Mouse (Mus musculus): ENCODE results near the gene Zfp990. TPM values are rescaled to one million over a fixed set of nuclear protein-coding genes. Genes with fewer than 3 reads are reported as not detected.
A peak's percentile ranks its signal among the peaks of the same experiment; 100 is the strongest.
"Not testable (repeated sequence)": the region's sequence is repeated elsewhere in the genome, so short reads cannot be mapped to it uniquely, and the experiment has no call there.

Zfp990 gene
- total RNA-seq (2015) (0.25 TPM in 1 of 2 replicates, not detected in the other), total RNA-seq (2017) (not detected in 2 replicates)

DNA sequence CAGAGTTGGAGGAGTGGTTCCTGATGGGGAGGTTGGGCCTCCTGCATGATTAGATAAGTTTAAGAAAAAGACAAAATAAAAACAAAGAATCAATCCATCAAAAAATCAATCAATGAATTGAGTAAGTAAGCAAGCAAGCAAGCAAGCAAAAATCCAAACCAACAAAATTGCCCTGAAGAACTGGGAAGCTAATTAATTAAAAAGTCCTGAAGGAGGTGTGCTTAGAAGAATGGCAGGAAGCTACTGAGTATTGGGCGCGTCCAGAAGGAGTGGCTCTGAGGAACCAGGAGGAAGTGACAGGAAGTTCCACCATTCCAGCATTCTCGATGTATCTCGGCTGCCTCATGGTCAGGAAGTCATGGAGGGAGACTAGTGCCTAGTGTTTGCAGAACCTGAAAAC, at the start of gene Zfp990:
Zfp990 (plus strand) TSS at position 301 of the 400 bp plus-strand sequence.
- not testable (repeated sequence) for ATAC-seq (ENCODE audit: poor library complexity, severe bottlenecking)

DNA sequence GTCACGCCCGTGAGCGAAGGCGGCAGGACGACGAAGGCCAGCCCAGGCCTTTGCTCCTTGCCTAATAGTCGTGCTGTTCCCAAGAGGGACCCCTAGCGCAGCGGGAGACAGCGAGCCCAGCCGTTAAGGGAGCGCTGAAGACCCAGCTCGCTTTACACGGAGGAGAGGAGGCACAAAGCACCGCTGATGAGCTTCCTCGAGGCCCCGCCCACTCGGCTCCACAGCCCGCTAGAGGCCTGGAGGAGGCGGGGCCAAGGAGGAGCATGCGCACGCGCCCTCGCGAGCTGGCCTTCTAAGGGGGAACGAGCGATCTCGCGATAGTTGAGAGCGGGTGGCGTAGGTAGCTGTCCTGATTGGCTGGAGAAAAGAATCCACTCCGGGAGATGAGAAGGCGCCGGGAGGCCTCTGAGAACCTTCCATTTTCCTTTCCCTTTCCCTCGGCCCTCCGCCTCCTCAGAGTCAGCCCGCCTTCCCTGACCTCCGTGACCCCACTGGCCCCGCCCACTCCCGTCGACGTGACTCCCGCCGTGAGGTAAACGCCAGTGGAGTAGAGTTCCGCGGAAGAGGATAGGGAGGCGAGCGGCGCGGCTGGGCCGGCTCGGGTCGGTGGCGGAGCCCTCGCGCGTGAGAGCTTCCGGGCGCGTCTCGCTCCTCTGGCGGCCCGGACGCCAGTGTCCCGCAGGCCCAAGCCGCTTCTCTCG, 46.9 kb upstream of the Zfp990 start:
- peak; percentile 54 for ATAC-seq (ENCODE audit: poor library complexity, severe bottlenecking)

DNA sequence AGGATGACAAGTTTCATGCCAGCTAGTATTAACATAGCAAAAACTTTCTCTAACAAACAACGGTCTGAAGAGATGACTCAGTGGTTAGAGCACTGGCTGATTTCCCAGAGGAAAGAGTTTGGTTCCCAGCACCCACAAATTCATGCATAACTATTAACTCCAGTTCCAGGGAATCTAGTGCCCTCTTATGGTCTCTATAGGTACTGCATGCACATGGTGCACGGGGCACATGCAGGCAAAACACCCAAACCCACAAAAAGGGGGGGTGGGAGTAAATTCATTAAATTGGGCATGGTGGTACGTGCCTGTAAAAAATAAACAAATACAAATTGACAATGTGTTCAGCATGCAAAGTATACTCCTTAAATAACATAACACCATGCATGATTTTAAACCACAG, 32.4 kb upstream of the Zfp990 start:
- ATAC-seq (ENCODE audit: poor library complexity, severe bottlenecking): no peak

DNA sequence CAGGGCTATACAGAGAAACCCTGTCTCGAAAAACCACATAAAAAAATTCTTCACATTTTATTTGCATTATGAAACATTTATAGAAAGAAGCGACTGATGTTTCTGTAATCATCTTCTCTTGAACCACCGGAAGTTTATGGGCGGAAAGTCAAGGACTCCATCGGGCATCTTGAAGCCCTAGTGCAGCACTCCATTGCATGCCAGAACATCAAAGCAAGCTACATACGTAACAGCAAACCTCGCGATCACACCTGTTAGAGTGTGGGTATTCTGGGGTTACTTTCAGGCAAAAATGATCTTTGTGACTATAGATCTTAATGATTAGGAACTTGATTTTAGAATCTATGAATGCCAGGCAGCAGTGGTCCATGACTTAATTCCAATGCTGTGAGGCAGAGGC, 29.9 kb upstream of the Zfp990 start:
- ATAC-seq (ENCODE audit: poor library complexity, severe bottlenecking): not testable (repeated sequence)

DNA sequence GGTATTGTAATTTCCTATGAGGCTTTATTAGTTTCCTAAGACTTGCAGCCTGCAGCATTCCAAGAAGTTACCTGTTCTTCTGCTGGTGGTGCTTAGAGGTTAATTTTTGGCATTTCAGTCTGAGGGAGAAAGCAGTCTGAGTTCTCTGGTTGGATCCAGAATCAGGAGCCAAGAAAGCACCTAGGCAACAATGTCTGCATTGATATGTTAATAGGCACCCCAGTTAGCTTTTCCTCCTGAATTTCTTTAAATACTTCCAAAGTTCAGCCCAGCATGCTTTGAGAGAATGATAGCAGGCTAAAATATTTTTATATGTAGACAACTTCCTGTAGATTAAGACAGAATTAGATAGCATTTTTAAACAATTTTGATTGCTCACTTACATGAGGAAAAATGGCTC, 21.2 kb upstream of the Zfp990 start:
- no peak for ATAC-seq (ENCODE audit: poor library complexity, severe bottlenecking)

DNA sequence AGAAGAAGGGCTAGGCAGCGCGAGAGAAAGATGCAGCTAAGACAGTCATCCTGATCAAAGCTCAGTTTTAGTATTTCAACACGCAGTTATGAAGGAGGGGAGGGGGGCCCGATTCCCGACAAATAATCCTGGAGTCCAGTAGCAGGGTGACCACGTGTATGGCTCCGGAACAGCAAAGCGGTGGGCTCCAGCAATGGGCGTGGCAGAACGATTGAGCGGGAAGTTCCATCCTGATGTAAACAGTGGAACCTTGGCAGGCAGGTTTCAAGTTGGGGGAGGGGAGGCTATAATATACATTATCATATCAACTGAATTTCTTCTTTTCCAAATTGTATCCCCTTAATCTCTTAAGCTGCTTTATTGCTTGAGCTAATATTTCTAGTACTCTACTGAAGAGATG, 18.4 kb upstream of the Zfp990 start:
- no peak for ATAC-seq (ENCODE audit: poor library complexity, severe bottlenecking)

DNA sequence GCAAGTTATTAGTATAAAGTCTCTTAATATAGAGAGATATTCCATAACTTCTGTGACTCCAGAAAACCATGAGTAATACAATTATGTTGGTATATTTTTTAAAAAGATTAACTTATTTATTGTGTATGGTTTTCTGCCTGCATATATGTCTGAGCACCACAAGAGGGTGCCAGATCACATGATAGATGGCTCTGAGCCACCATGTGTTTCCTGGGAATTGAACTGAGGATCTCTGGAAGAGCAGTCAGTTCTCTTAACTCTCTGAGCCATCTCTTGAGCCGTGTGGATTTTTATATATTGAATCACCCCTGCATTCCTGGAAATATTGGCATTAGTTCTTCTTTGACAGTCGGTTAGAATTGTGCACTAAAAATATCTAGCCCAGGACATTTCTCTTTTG, 17.2 kb upstream of the Zfp990 start:
- ATAC-seq (ENCODE audit: poor library complexity, severe bottlenecking): not testable (repeated sequence)

DNA sequence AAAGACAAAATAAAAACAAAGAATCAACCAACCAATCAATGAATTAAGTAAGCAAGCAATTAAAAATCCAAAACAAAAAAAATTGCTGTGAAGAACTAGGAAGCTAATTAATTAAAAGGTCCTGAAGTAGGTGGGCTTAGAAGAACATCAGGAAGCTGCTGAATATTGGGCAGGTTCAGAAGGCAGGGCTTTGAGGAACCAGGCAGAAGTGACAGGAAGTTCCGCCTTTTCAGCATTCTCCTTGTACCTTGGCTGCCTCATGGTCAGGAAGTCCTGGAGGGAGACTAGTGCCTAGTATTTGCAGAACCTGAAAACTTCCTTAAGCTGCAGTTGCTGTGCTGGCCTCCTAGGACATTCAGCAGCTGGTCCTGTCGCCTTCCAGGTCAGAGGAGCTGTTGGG, 4.1 kb downstream of the Zfp990 start:
- not testable (repeated sequence) for ATAC-seq (ENCODE audit: poor library complexity, severe bottlenecking)

DNA sequence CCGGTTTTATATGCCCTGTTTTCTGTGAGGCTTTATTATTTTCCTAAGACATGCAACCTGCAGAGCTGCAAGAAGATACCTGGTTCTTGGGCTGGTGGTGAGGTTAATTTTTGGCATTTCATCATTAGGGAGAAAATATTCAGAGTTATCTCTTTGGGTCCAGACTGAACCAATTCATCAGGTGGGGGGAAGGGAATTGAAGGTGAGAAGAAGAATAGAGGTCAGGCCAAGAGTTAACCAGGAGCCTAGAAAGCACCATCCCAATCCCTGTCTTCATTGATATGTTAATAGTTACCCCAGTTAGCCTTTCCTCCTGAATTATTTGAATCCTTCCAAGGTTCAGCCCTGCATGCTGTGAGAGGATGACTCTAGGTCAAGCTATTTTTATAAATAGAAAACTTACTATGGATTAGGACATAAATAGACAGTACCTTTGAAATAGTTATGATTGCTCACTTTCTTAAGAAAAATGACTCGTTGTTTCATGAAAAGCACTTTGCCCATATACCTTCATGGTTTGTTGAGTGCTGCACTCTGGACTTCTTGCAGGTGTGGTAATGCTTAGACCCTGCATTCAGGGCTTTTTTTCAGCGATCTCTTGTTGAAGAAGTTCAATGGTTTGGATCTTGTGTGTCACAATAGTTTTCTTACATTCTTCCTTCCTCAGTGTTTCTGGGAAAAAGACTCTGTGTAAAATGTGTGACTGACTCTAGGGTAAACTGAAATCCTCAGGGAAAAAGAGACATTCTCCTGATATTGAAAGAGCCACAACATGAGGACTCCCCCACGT, 5.4 kb downstream of the Zfp990 start:
- ATAC-seq (ENCODE audit: poor library complexity, severe bottlenecking): not testable (repeated sequence)

DNA sequence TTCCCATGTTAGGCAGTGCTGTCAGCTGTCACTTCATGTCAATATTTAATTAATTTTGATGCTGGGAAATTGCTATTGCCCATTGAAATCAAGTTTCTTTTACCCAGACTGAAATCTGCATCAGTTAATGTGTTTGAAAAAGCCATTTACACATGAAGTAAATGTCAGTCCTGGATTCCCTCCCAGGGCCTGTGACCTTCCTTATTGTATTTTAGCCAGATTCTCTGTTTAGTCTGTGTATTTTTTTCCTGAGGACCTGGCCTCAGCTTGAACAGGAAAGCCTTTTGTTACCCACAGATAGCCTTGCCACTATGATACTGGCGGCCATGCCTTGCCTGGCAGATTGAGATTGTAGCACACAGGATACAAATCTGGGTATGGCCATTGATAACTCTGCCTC, 6.8 kb downstream of the Zfp990 start:
- not testable (repeated sequence) for ATAC-seq (ENCODE audit: poor library complexity, severe bottlenecking)

DNA sequence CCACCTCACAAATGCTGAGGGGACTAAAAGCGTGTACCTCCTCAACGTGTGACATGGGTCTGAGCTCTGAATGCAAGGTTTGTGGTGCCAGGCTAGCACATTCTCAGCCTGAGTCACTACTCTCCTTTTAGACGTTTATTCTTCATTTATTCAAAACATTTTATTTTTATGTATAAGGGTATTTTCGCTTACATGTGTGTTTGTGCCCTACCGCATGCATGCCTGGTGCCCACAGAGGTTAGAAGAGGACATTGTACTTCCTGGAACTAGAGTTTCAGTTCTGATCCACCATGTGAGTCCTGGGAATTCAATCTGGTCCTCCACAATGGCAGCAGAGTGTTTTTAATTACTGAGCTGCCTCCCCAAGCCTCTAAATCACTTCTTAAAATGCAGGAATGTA, 33.3 kb downstream of the Zfp990 start:
- not testable (repeated sequence) for ATAC-seq (ENCODE audit: poor library complexity, severe bottlenecking)

DNA sequence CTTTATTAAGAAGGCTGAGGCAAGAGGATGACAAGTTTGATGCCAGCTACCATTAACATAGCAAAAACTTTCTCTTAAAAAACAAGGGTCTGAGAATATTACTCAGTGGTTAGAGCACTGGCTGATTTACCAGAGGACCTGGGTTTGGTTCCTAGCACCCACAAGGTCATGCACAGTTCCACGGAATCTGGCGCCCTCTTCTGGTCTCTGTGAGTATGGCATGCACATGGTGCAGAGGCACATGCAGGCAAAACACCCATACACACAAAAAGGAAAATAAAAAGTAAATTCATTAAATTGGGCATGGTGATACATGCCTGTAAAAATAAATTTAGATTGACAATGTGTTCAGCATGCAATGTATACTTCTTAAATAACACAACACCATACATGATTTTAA, 34.5 kb downstream of the Zfp990 start:
- not testable (repeated sequence) for ATAC-seq (ENCODE audit: poor library complexity, severe bottlenecking)

DNA sequence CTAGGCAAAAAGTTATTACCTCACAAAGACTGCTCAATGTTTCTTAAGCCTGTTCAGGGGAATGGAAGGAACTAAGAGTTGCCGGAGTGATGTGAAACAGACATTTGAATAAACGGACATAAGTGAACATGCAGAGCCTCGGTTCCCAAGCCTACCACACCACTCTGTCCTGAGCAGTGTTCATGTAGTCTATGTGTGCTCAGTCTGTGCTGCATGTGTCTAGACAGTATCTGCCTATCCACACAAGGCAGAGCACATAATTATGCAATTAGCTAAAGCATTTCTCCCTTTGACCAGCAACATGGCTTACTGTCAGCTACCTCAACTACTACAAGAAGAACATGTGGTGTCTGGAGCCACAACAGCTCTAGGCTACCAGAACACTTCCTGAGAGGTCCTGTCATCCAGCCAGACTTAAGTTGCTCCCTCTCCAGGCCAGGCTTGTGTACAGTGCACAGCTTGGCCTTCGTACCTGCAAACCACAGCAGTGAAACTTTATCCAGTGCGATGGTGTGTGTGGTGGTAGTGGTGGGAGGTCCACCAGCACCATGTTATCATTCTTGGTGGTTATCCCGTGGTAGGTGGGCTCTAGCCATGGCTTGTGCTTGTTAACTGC, 35.3 kb downstream of the Zfp990 start:
- peak; percentile 59 for ATAC-seq (ENCODE audit: poor library complexity, severe bottlenecking)

DNA sequence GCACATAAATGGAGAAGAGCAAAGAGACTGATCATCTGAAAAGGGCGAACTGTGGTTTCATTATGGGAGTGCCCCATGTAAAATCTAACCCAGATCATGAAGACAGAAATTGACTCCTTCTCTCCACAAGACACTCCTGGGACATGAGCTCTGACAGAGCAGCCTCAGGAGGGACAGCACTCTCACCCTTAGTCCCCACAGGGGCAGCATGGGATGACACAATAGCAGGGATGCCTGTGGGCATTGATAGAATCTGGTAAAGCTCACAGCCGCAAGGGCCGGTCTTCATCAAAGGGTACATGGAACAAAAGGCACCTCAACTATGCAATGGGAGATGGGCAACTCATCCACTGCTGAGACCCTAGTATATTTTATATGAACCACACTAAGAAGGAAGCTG, 35.9 kb downstream of the Zfp990 start:
- ATAC-seq (ENCODE audit: poor library complexity, severe bottlenecking): peak; percentile 60; the same call in 1 of the 2 replicates

DNA sequence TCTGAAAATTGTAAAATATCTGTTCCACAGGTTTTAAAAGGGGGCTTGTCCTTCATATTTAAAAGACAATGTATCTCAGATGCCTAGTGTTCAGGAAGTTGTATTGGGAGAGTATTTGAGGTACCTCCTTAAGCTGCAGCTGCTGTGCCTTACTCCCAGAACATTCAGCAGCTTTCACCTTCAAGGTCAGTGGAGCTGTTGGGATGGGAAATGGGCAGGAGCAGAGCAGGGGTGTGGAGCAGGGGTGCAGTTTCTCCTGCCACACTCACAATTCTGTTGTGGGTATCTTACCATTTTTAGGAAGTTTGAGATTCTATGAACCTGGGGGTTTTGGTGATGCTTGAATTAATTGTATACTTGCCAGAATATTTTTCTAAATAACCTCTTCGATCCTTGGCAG, 46.1 kb downstream of the Zfp990 start:
- ATAC-seq (ENCODE audit: poor library complexity, severe bottlenecking): no peak

DNA sequence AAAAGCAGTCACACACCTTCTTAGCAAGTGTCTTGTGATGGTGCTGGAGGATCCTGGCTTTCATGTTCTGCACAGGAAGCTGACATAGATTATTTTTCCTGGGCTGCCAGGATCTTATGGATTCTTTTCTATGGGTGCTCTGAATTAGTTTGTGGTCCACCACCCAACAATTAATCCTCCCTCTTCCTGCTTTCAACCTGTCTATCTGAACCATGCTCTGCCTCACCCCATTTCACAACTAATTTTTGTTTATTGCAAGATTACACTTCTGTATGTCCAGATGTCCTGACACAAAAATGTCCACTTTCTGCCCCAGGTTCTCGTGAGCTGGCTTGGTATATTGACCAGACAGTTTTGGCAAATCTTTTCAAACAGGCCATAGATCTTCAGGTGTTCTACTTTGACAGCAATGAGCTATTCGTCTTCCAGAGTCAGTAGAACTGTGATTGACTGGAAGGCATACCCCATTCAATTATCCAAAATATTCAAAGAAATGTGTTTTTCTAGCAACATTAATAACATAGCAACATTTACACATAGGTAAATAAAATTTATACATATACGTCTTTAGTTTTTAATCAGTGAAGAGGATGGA, 49.0 kb downstream of the Zfp990 start:
- no peak for ATAC-seq (ENCODE audit: poor library complexity, severe bottlenecking)

DNA sequence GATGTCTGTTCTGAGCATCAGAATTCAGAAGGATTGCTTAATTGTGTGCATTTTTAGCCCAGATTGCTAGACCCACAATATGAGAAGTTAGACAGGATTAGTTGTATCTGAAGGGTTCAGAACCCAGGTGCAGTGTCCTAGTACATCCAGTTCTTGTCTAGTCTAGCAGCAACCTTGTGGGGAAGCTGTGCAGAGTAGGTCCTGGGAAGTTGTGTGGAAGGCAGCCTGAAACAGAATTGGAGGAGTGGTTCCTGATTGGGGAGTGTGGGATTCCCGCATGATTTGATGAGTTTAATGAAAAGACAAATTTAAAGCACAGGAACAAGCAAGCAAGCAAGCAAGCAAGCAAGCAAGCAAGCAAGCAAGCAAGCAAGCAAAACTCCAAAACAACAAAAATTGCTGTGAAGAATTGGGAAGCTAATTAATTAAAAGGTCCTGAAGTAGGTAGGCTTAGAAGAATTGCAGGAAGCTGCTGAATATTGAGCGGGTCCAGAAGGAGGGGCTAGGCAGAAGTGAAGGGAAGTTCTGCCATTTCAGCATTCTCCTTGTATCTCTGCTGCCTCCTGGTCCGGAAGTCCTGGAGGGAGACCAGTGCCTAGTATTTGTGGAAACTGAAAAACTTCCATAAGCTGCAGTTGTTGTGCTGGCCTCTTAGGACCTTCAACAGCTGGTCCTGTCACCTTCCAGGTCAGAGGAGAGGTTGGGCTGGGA, 53.7 kb downstream of the Zfp990 start:
- ATAC-seq (ENCODE audit: poor library complexity, severe bottlenecking): peak; percentile 66

DNA sequence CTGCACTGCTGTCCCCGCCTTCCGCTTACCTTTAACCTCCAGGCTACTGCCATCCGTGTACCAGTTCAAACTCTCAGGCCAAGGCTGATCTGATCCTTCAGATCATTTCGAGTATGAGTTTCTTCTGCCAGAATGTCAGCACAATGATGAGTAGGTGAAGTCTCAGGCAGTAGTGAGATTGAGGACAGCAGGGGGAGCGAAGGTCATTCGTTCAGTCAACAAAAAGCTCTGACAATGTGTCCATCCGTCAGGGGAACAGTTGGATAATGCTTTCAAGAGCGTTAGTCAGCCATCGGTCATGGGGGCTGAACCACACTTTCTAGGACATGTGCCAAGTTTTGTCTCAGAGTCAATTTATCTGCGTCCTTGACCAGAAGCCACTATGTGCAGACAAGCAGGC, 59.9 kb downstream of the Zfp990 start:
- not testable (repeated sequence) for ATAC-seq (ENCODE audit: poor library complexity, severe bottlenecking)

DNA sequence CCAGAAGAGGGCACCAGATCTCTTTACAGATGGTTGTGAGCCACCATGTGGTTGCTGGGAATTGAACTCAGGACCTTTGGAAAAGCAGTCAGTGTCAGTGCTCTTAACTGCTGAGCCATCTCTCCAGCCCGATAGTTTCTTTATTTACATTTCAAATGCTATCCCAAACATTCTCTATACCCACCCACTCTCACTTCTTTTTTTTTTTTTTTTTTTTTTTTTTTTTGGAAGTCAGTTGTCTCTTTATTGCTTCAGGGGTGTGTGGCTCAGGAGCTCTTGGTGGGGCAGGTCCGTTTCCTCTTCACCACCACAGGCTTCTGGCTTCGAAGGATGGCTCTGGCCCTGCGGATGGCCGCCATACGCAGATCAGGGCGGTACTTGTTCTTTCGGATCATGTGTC, 66.1 kb downstream of the Zfp990 start:
- ATAC-seq (ENCODE audit: poor library complexity, severe bottlenecking): not testable (repeated sequence)

DNA sequence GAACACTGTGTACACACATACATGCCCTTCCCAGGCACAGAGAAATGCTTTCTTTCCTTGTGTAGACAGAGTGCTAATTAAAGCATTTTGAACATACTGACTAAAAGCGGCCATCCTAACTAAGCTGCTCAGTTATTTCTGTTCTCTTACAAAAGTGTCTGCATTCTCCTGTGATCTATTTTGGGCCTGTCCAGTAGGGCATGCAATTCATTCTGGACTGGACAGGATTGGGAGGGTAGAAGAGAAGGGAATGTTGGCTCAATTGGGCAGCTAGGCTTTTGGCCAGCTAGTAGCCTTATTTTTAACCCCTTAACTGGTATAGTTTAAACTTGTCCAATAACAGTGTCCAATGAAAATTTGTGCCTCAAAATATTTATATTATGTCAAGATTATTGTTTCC, 69.8 kb downstream of the Zfp990 start:
- not testable (repeated sequence) for ATAC-seq (ENCODE audit: poor library complexity, severe bottlenecking)

DNA sequence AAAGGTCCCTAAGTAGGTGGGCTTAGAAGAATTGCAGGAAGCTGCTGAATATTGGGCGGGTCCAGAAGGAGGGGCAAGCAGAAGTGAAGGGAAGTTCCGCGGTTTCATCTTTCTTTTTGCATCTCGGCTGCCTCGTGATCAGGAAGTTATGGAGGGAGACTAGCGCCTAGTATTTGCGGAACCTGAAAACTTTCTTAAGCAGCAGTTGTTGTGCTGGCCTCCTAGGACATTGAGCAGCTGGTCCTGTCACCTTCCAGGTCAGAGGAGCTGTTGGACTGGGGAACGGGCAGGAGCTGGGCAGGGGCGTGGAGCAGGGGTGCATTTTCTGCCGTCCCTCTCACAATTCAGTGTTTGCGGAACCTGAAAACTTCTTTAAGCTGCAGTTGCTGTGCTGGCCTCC, 74.5 kb downstream of the Zfp990 start, which contains the start of gene Gm13212:
Gm13212 (plus strand) TSS at position 89 of the 400 bp plus-strand sequence.
- peak; percentile 92 for ATAC-seq (ENCODE audit: poor library complexity, severe bottlenecking)
